Mouse (Mus musculus) adrenal gland, adult 8-10 months (tissue): ENCODE results near the gene M1ap. TPM values are rescaled to one million over a fixed set of nuclear protein-coding genes. Genes with fewer than 3 reads are reported as not detected.

ENCODE experiments used
- DNase-seq: peaks from one replicate; pipeline ENCODE4 v3.0.0; 2022
- total RNA-seq, 4 experiments: library from RNA; stranded (reverse); gene quantifications; 2 replicates each; pipeline ENCODE4 v1.2.4; 2022

Gene M1ap
- total RNA-seq, 4 experiments from 2014 or later: not detected

- DNase-seq: no peak
Measured at GRCm38 (mm10) chr6:83037188-83037587, 90.5 kb downstream of the M1ap start.

GRCm38 (mm10) chr6:83038496-83039012, 91.9 kb downstream of the M1ap start:
- peak; percentile 95 for DNase-seq

DNA sequence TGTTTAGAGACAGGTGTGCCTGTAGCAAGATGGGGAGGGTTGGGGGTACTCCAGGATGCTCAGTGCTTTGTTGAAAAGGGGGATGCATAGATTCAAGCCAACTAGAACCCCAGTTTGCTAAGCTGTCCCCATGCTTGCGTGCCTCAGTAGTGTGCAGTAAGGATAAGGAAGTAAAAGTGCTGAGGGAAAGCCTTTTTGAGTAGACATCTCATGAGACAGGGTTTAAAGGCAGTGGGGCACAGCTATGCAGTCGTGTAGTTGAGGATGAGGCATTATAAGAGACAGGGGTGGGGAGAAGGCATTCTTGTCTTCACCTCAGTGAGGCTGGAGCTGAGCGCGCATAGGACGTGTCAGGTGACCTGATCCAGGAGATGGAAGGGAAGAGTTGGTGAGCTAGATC, 93.9 kb downstream of the M1ap start:
- DNase-seq: no peak

DNA sequence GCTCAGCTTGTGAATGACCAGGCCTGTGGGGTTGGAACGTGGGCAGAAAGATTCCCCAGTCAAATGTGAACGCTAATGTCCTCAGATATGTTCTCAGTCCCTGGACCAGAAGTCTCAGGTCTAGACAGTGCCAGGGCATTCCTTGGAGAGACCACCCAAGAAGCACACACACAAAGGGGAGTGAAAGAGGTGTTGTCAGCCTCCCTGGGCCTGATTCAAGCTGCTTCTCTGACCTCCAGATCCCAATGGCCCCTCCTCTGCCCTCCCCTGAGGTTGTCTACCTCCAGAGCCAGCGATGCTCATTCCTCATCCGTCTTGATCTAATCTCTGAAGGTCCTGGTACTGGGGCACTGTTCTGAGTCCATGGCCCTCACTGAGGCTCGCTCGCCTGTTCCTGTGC, 96.9 kb downstream of the M1ap start:
- DNase-seq: no peak

GRCm38 (mm10) chr6:83043993-83044392, 97.3 kb downstream of the M1ap start:
- DNase-seq: no peak

DNA sequence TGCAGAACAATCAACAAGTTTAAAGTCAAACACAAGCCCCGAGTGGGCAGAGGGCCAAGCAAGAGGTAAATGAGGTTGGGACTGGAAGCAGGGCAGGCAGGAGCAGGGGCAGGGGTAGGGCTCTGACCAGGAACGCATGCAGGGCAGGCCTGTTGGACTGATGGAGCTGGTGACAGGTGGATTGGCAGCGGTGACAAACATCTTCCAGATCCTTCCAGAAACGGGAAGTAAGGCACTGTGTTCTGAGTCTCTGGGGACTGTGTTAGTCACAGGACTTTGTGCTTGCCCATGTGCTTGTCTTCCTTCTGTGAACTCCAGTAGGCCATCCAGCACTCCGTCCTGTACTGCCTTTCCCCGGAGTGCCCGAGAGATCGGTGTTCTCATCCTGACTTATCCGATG, 98.0 kb downstream of the M1ap start:
- DNase-seq: no peak

GRCm38 (mm10) chr6:83049367-83049766, 102.7 kb downstream of the M1ap start:
- DNase-seq: no peak

- no peak for DNase-seq
Measured at GRCm38 (mm10) chr6:83053136-83053960, 106.6 kb downstream of the M1ap start.

DNA sequence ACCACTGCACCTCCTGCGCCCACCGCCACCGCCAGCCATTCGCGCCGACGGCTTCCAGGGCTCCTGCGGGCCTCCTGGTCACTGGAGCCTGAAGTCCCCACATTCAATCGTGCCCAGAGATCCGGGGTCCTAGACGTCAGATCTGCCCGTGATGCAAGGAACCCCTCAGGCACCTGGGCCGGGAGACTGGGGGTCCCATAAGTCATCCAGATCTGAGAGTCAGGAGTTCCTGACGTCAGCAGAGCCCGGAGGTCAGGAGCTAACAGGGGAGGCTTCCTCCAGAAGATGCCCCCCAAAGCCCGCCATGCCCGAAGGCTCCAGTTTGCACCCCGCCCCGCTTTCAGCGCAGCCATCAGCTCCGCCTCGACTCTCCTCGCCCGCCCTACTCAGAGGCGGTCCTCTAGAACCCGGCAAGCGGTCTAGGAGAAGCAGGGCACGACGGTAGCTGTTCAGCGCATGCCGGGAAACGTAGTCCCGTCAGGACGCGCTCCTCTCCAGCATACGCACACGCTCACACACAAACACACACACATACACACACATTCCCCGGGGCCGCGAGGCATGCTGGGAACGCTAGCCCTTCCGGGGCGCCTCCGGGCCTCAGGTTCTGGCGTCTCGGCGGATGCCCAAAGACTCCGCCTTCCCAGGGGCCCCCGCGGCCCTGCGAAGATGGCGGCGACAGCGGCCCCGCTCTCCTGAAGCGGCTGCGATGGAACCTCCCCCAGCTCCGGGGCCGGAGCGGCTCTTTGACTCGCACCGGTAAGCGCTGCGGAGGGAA, 107.6 kb downstream of the M1ap start, which contains the start of gene Aup1:
Aup1 (plus strand) TSS at position 448 of the 778 bp plus-strand sequence.
- DNase-seq: peak; percentile 97

GRCm38 (mm10) chr6:83054871-83055431, 108.2 kb downstream of the M1ap start, which contains the start of gene Htra2:
Gene Htra2 (minus strand): TSS chr6:83055273.
- DNase-seq: no peak

- no peak for DNase-seq
Measured at GRCm38 (mm10) chr6:83057790-83058189, 111.1 kb downstream of the M1ap start, which contains the start of gene Dqx1. Gene Dqx1 (plus strand): TSS chr6:83057844.

GRCm38 (mm10) chr6:83058725-83059124, 112.0 kb downstream of the M1ap start:
- no peak for DNase-seq

GRCm38 (mm10) chr6:83065995-83066394, 119.3 kb downstream of the M1ap start:
- DNase-seq: no peak

DNA sequence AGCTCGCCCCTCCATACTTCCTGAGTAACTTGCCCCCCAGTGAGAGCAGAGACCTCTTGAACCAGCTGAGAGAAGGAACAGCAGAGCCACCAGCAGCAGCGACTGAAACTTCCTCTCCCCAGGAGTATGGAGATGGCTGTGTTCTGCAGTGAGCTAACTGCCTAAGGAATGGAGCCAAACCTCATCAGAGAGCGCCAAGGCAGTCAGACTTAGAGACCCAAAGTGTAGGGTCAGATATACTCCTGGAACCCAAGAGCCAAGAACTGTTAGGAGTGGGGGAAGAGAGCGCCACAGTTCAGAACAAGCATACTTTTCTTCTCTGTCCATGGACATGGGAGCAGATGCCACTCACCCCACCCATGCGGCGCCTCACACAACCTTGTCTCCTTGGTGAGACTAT, 119.7 kb downstream of the M1ap start:
- DNase-seq: no peak

- no peak for DNase-seq
Measured at GRCm38 (mm10) chr6:83068221-83068620, 121.5 kb downstream of the M1ap start.

- no peak for DNase-seq
Measured at GRCm38 (mm10) chr6:83068706-83069487, 122.2 kb downstream of the M1ap start.

- no peak for DNase-seq
Measured at GRCm38 (mm10) chr6:83069488-83070246, 123.0 kb downstream of the M1ap start.

DNA sequence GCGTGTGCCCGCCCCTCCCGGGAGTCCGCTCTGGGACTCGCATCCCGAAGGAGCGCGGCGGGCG, 123.4 kb downstream of the M1ap start, which contains the start of gene Tlx2:
Tlx2 (minus strand) TSS at position 47 of the 64 bp plus-strand sequence.
- DNase-seq: no peak

DNA sequence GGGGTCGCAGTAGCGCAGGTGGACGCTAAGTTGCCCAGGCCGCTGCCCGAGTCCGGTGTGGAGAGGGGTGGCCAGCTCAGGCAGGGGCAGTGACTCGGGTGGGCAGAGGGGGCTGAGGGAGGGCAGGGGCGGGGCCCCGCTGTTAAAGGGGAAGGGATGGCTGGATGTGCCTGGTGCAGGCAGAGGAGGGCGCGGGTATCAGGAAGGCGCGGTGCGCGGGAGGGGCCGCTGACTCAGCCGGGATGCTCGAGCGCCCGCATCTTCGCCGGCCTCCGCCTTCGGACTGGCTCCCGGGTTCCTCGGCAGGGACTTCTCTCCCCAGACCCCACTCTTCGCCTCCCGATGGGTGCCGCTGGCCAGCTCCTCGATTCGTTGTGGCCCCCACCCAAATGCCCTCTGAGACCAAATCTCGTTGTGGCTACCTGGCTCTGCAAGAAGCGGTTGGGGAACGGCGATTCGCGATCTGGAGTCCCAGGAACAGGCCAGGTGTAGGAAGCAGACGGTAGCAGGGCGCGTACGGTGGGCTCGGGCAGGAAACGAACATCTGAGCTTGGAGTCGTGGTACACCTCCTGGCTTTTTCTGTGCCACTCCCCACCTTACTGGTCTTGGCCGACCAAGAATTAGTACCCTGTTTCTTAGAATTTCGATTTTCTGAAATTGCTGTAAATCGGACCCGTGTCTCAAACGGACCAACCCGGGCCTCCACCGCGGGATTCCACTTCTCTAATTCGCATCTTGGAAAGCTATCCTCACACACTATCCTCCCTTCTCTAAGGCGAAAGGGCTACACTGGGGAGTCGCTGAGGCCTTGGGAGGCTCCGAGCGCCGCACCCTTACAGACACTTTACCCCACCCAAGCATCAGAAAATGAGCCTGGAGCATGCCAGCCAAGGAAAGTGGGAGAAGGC, 123.9 kb downstream of the M1ap start:
- DNase-seq: no peak

DNA sequence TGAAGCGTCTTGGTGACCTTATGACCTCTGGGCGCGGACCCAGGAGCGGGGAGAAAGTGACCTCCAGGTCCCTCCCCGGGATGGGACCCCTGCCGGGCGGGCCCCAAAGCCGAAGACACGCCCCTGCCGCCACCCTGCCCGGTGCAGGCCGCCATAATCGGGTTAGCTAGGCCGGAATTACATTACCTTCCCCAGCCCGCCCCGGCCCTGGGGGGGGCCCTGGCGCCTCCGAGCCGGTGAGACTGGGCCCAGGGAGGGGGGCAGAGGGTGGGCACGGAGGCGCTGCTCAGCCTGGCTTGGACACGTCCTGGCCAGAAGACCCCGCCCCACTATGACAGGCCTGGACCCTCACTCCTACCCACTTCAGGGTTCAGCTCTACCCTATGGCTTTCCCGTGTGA, 124.5 kb downstream of the M1ap start:
- DNase-seq: no peak

GRCm38 (mm10) chr6:83074979-83075378, 128.3 kb downstream of the M1ap start:
- no peak for DNase-seq
